Mouse (Mus musculus) liver, postnatal 0 days (tissue): Measurements from ENCODE around the gene Ctxn1. TPM values are rescaled to one million over a fixed set of nuclear protein-coding genes. Genes with fewer than 3 reads are reported as not detected.

Experiments used
- ATAC-seq: fragments of 200-750 bp; cut with Nextera tagmentation; 2 replicates; pipeline ENCODE4 v1.8.0; 2017; ENCODE audit warnings: mild to moderate bottlenecking, moderate library complexity
- DNase-seq: peaks from one replicate; pipeline ENCODE4 v3.0.0-alpha.2; 2016
- H3K27ac ChIP-seq: fragments of 300-500 bp; sonication (generic); 2 replicates; pipeline ENCODE4 v1.5.1; 2014; ENCODE audit warnings: antibody characterized with exemption, moderate library complexity, mild to moderate bottlenecking, low read depth
- H3K27me3 ChIP-seq: fragments of 300-500 bp; sonication (generic); 2 replicates; pipeline ENCODE4 v1.6.1; 2014; ENCODE audit warnings: low read length, control low read depth, mixed read lengths; ENCODE audit not compliant: insufficient read depth
- H3K36me3 ChIP-seq: fragments of 300-500 bp; sonication (generic); replicated peaks from 2 replicates; pipeline ENCODE4 v1.6.1; 2014; ENCODE audit warnings: mild to moderate bottlenecking, control low read depth, low read length, moderate library complexity, mixed read lengths; ENCODE audit not compliant: insufficient read depth
- H3K4me1 ChIP-seq: fragments of 300-500 bp; sonication (generic); 2 replicates; pipeline ENCODE4 v1.6.1; 2014; ENCODE audit warnings: antibody characterized with exemption, mild to moderate bottlenecking, control low read depth; ENCODE audit not compliant: insufficient read depth
- H3K4me2 ChIP-seq: fragments of 300-500 bp; sonication (generic); 2 replicates; pipeline ENCODE4 v1.6.1; 2014; ENCODE audit warnings: low read depth, mild to moderate bottlenecking, low read length, moderate library complexity, mixed read lengths
- H3K4me3 ChIP-seq: fragments of 300-500 bp; sonication (generic); 2 replicates; pipeline ENCODE4 v1.5.1; 2014; ENCODE audit warnings: low read depth, low read length
- H3K9ac ChIP-seq: fragments of 300-500 bp; sonication (generic); replicated peaks from 2 replicates; pipeline ENCODE4 v1.6.1; 2014; ENCODE audit warnings: mild to moderate bottlenecking, moderate library complexity
- H3K9me3 ChIP-seq: fragments of 300-500 bp; sonication (generic); 2 replicates; pipeline ENCODE4 v1.6.1; 2016; ENCODE audit warnings: mild to moderate bottlenecking, control low read depth, low read length, mixed read lengths
- CTCF ChIP-seq: sonication (generic); IDR thresholded peaks from 2 replicates; pipeline ENCODE4 v1.5.1; 2016; ENCODE audit warnings: antibody characterized with exemption, low read depth
- EP300 ChIP-seq: IDR thresholded peaks from 2 replicates; pipeline ENCODE4 v1.6.1; 2016; ENCODE audit warnings: antibody characterized with exemption, low read depth, mild to moderate bottlenecking
- WGBS: fragments of 180-500 bp; shearing (Covaris S2); extraction: QIAGEN DNeasy Blood & Tissue Kit; methylation state at CpG from one replicate; pipeline ENCODE4 v1.1.7; 2014; ENCODE audit not compliant: insufficient replicate concordance; 5-methylcytosine and 5-hydroxymethylcytosine counted together
- polyA plus RNA-seq: library from polyadenylated mRNA; unstranded; fragments of >200 nt; fragmentation: Nextera tagmentation; extraction: Ambion mirVana; gene quantifications from 2 replicates; pipeline ENCODE4 v1.2.1, GENCODE M21; 2015

Gene Ctxn1
- polyA plus RNA-seq, 1 experiment from 2014 or later = 2.0 TPM

DNA sequence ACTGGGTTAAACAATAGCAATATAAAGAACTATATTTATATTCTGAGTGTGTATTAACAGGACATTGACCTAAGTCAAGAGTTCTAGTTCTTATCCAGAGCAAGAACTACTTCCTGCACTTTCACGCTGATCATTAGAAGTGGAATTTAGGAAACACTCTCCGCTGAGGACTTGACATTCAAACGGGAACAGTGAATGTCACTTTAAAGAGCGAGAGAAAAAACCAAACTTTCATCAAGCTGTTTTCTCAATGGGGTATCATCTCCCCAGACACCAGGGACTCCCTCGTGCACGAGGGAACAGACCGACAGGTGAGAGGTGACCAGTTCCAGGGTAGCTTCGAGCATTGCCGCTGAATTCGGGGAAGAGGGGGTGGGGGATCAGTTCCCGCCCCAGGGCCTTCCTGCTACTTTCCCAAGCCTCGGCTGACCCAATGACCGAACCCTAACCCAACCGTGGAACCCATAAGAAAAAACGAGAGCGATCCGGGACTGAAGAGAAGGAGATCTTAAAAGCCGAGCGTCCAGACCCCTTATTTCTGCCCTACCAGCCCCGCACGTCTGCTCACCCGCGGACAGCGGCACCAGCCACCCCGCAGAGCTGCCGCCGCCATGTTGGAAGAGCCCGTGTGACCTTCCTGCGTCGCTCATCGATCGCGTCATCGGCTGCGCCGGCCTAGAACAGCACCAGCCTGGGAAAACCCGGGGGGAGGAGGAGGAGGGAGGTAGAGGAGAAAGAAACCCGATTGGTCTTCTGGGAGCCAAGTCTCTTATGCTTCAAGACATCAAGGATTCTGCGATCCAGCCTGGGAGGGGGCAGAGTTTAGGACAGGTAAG, 16.4 kb upstream of the Ctxn1 start, which contains the start of gene Timm44:
Gene Timm44, minus strand, starts transcription at position 639 of the 836 bp plus-strand sequence.
- WGBS = under 1% methylated on average over 39 of the region's 39 CpGs
- TF ChIP-seq EP300 (no peak), CTCF (no peak)
- ATAC-seq = peak; percentile 98

DNA sequence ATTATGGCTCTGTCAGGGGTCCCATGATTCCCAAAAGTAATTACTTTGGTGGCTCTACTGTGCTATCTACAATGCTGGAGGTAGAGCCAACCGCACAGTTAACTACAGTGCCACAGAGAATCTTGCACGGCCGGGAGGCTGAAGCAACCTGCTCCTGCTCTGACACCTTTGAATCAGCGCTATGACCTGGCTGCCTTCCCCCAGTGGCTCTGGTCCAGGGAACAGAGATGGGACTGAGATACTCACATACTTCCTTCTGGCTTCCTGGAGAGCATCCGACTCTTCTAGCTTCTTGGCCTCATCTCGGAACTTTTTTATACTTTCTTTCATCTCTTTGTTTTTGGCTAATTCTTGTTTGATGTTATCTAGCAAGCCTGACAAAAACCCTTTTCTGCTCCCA, 10.5 kb upstream of the Ctxn1 start:
- peaks cover 4% of the 10 kb centered on the region for H3K4me1 ChIP-seq
- no peaks in the 10 kb centered on the region for H3K27me3 ChIP-seq
- H3K9ac ChIP-seq = no peak overlapping the region
- H3K9me3 ChIP-seq = no peaks in the 10 kb centered on the region
- H3K27ac ChIP-seq = no peak overlapping the region
- H3K36me3 ChIP-seq = peaks cover 82% of the 10 kb centered on the region
- DNase-seq = no peak
- H3K4me3 ChIP-seq = no peak overlapping the region
- TF ChIP-seq CTCF (no peak), EP300 (no peak)
- H3K4me2 ChIP-seq = no peak overlapping the region
- no peak for ATAC-seq
- 92% methylated on average over 6 of the region's 6 CpGs for WGBS

More for the DNA sequence above, 16.4 kb upstream of the Ctxn1 start, which contains the start of gene Timm44:
- Histone ChIP-seq H3K4me1 (peaks cover 14% of the 10 kb centered on the region), H3K27ac (peak within 1 kb of the TSS; percentile 73), H3K36me3 (peaks cover 24% of the 10 kb centered on the region), H3K27me3 (no peaks in the 10 kb centered on the region), H3K9ac (peak within 1 kb of the TSS; percentile 75), H3K4me2 (peak within 1 kb of the TSS; percentile 86), H3K4me3 (peak within 1 kb of the TSS; percentile 71), H3K9me3 (no peaks in the 10 kb centered on the region)
- DNase-seq = peak; percentile 95

DNA sequence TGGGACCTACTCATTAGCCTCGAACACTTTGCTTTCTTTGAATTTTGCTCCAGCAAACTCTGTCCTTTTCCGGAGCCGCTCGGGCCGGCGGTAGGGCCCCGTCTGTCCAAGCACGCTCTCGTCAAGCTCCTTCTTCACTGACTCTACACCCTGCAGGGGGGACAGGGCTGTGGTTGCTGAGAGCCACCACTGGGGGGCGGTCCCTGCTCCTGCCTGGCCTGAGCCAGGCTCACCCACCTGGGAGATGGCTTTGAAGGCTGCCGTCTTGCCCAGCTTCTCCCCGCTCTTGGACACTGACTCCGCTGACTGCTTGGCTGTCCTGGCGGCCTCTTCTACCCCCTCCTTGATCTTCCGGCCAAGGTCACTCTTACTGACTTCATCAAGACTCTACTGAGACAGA, 8.6 kb upstream of the Ctxn1 start:
- Histone ChIP-seq H3K36me3 (peaks cover 77% of the 10 kb centered on the region), H3K27me3 (no peaks in the 10 kb centered on the region), H3K9me3 (no peaks in the 10 kb centered on the region), H3K4me2 (no peak overlapping the region), H3K4me3 (no peak overlapping the region), H3K4me1 (no peaks in the 10 kb centered on the region), H3K9ac (no peak overlapping the region), H3K27ac (no peak overlapping the region)
- DNase-seq (peak; percentile 42), ATAC-seq (peak; percentile 57; the same call in 1 of the 2 replicates)
- WGBS = 80% methylated on average over 15 of the region's 15 CpGs
- TF ChIP-seq CTCF (peak; percentile 58), EP300 (no peak)

DNA sequence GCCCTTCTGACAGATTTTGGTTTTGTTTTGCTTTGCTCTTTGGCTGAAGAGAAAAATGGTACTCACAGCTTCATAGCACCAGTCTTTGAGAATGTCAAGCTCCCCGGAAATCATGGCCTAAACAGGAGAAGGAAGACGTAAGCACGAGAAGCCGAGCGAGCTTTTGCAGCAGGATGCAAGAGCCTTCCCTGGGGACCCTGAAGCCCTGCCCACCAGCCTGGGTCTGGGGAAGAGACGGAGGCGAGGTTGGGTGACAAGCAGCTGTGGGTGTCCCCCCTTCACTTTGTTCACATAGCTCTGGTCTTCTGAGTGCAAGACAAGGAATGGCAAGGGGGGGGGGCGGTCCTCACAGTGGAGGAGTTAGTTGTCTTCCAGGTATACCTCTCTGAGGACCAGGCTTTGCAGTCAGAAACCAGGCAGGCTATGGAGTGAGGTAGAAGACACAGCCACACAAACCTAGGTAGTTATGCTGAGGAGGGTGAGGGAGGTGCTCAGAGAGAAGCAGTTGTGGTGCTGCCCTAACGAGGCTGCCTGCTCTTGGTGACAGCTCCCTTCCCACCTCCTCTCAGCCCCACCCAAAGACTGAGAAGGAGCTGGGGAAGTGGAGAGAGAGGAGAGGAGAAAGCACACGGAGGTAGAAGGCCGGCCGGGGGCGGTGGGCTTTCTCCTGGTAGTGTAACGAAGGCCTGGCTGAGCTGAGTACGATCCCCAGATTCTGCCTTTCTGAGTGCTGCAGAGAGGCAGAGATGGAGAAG, 6.3 kb upstream of the Ctxn1 start:
- DNase-seq (no peak), ATAC-seq (no peak)
- Histone ChIP-seq H3K9me3 (no peaks in the 10 kb centered on the region), H3K27ac (no peak overlapping the region), H3K9ac (no peak overlapping the region), H3K36me3 (peaks cover 84% of the 10 kb centered on the region), H3K4me2 (no peak overlapping the region), H3K4me3 (no peak overlapping the region), H3K4me1 (no peaks in the 10 kb centered on the region), H3K27me3 (no peaks in the 10 kb centered on the region)
- TF ChIP-seq EP300 = no peak
- no peak for TF ChIP-seq CTCF
- WGBS = 84% methylated on average over 15 of the region's 15 CpGs

DNA sequence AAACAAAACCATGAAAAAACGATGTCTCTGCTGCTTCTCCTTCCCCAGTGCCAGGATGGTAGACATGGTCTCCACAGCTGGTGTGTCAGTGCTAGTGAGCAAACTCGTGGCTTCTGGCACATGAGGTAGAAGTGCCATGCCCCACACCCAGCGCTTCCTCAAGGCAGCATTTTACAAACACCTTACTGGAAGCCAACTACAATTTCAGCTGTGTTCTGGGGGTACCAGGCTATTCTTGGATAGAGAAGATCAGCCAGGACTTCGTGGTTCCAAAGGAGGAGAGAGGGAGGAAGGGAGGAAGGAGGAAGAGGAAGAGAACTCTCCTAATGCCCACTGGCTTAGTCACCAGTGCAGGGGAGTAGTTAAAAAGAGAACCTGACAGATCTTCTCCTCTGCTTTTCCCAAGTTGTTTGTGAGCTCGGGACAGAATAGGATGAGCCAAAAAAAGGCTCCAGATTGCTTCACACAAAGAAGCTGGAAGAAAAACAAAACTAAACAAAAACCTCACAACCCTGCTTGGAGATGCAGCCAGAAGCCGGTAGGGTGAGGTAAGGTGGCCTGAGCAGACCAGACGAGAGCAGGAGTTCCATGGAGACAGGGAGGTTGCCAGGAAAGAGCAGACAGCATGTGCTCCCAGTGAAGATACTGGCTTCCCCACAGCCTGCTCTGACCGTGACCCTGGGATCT, 4.2 kb upstream of the Ctxn1 start:
- Histone ChIP-seq H3K4me2 (no peak overlapping the region), H3K4me1 (peaks cover 13% of the 10 kb centered on the region), H3K9ac (no peak overlapping the region), H3K9me3 (no peaks in the 10 kb centered on the region), H3K4me3 (no peak overlapping the region), H3K27me3 (no peaks in the 10 kb centered on the region), H3K36me3 (peaks cover 73% of the 10 kb centered on the region), H3K27ac (no peak overlapping the region)
- TF ChIP-seq CTCF (no peak), EP300 (no peak)
- 68% methylated on average over 8 of the region's 8 CpGs for WGBS
- DNase-seq (no peak), ATAC-seq (no peak)

DNA sequence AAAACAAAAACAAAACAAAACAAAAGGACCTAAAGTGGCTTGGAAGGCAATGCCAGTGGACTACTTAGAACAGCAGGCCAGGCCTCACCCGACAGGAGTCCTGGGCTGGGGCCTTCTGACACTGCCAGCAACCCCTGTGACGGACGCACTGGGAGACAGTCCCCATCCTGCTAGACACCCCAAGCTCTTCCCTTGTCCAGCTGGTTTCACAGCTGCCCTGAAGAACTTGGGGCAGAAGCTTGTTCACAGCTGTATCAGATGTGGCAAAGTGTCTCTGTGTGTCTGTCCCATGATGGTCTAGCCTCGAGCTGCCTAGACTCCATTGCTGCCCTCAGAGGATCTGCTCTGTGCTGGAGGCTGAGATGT, 714 bp upstream of the Ctxn1 start:
- peaks cover 41% of the 10 kb centered on the region for H3K36me3 ChIP-seq
- TF ChIP-seq CTCF (no peak), EP300 (no peak)
- H3K4me2 ChIP-seq = no peak overlapping the region
- ATAC-seq = no peak
- no peak overlapping the region for H3K4me3 ChIP-seq
- peaks cover 16% of the 10 kb centered on the region for H3K4me1 ChIP-seq
- 85% methylated on average over 4 of the region's 4 CpGs for WGBS
- no peak overlapping the region for H3K9ac ChIP-seq
- no peak for DNase-seq
- H3K9me3 ChIP-seq = no peaks in the 10 kb centered on the region
- H3K27ac ChIP-seq = no peak overlapping the region
- H3K27me3 ChIP-seq = no peaks in the 10 kb centered on the region
